Mouse (Mus musculus) kidney, embryonic 15.5 days (tissue): ENCODE results near the gene Taf3. TPM values are rescaled to one million over a fixed set of nuclear protein-coding genes. Genes with fewer than 3 reads are reported as not detected.

Source experiments
- ATAC-seq: fragments of 200-750 bp; cut with Nextera tagmentation; replicated peaks from 2 replicates; pipeline ENCODE4 v1.8.0; 2017; ENCODE audit warnings: moderate TSS enrichment; ENCODE audit not compliant: low FRiP score
- H3K27ac ChIP-seq: fragments of 300-500 bp; sonication (generic); 2 replicates; pipeline ENCODE4 v1.5.1; 2015; ENCODE audit warnings: mild to moderate bottlenecking, inconsistent platforms
- H3K27me3 ChIP-seq: fragments of 300-500 bp; sonication (generic); 2 replicates; pipeline ENCODE4 v1.6.1; 2015; ENCODE audit warnings: inconsistent platforms
- H3K36me3 ChIP-seq: fragments of 300-500 bp; sonication (generic); 2 replicates; pipeline ENCODE4 v1.6.1; 2015; ENCODE audit warnings: inconsistent platforms
- H3K4me1 ChIP-seq: fragments of 300-500 bp; sonication (generic); 2 replicates; pipeline ENCODE4 v1.6.1; 2015; ENCODE audit warnings: inconsistent platforms
- H3K4me2 ChIP-seq: fragments of 300-500 bp; sonication (generic); 2 replicates; pipeline ENCODE4 v1.6.1; 2015; ENCODE audit warnings: moderate library complexity, mild to moderate bottlenecking, inconsistent platforms
- H3K4me3 ChIP-seq: fragments of 300-500 bp; sonication (generic); replicated peaks from 2 replicates; pipeline ENCODE4 v1.5.1; 2015; ENCODE audit warnings: mild to moderate bottlenecking, inconsistent platforms
- H3K9ac ChIP-seq: fragments of 300-500 bp; sonication (generic); 2 replicates; pipeline ENCODE4 v1.6.1; 2015; ENCODE audit warnings: mild to moderate bottlenecking, inconsistent platforms
- H3K9me3 ChIP-seq: fragments of 300-500 bp; sonication (generic); replicated peaks from 2 replicates; pipeline ENCODE4 v1.6.1; 2016; ENCODE audit warnings: inconsistent platforms
- WGBS: fragments of 180-500 bp; shearing (Covaris S2); methylation state at CpG from one replicate; pipeline ENCODE4 v1.1.7; 2015; ENCODE audit warnings: mixed read lengths; 5-methylcytosine and 5-hydroxymethylcytosine counted together
- polyA plus RNA-seq: library from polyadenylated mRNA; unstranded; fragments of >200 nt; fragmentation: Nextera tagmentation; extraction: Ambion mirVana; gene quantifications from 2 replicates; pipeline ENCODE4 v1.2.1, GENCODE M21; 2015

Gene Taf3
- polyA plus RNA-seq, 1 experiment from 2014 or later, result 16.4 TPM

GRCm38 (mm10) chr2:9871798-9872197 is 176.6 kb downstream of the Taf3 start:
- H3K9me3 ChIP-seq, result no peaks in the 10 kb centered on the region
- peak overlapping the region; percentile 49; the same call in 1 of the 2 replicates for H3K27ac ChIP-seq
- no peak for ATAC-seq
- peak overlapping the region; percentile 45 for H3K9ac ChIP-seq
- peak overlapping the region; percentile 55 for H3K4me3 ChIP-seq
- peaks cover 87% of the 10 kb centered on the region for H3K27me3 ChIP-seq
- peaks cover 8% of the 10 kb centered on the region; the same call in 1 of the 2 replicates for H3K4me1 ChIP-seq
- 41% methylated on average over 6 of the region's 6 CpGs for WGBS
- H3K36me3 ChIP-seq, result no peaks in the 10 kb centered on the region
- H3K4me2 ChIP-seq, result peak overlapping the region; percentile 38

- H3K9me3 ChIP-seq, result no peaks in the 10 kb centered on the region
- peak overlapping the region; percentile 49; the same call in 1 of the 2 replicates for H3K27ac ChIP-seq
- H3K4me3 ChIP-seq, result peak overlapping the region; percentile 55
- WGBS, result 34% methylated on average over 4 of the region's 4 CpGs
- peak overlapping the region; percentile 45 for H3K9ac ChIP-seq
- 0 out of 2 replicates have a peak, but pooled peaks cover 7% of the 10 kb centered on the region for H3K4me1 ChIP-seq
- H3K36me3 ChIP-seq, result no peaks in the 10 kb centered on the region
- ATAC-seq, result peak; percentile 35; the same call in 1 of the 2 replicates
- H3K4me2 ChIP-seq, result peak overlapping the region; percentile 38
- peaks cover 91% of the 10 kb centered on the region for H3K27me3 ChIP-seq
These were observed 177.2 kb downstream of the Taf3 start for GRCm38 (mm10) chr2:9871141-9871716.

- ATAC-seq, result no peak
- no peaks in the 10 kb centered on the region for H3K36me3 ChIP-seq
- H3K4me1 ChIP-seq, result 0 out of 2 replicates have a peak, but pooled peaks cover 4% of the 10 kb centered on the region
- H3K27me3 ChIP-seq, result peaks cover 60% of the 10 kb centered on the region
- no peak overlapping the region for H3K4me3 ChIP-seq
- H3K9me3 ChIP-seq, result no peaks in the 10 kb centered on the region
- WGBS, result 39% methylated on average over 12 of the region's 12 CpGs
- H3K9ac ChIP-seq, result no peak overlapping the region
- peak overlapping the region; percentile 12; the same call in 1 of the 2 replicates for H3K4me2 ChIP-seq
- H3K27ac ChIP-seq, result no peak overlapping the region
These were observed 181.1 kb downstream of the Taf3 start for GRCm38 (mm10) chr2:9867092-9867825.

Other genes with a start within 250 kb of the Taf3 start
- 2.8 and 3.0 TPM in 2 replicates for gene 4930412O13Rik, start 167.3 kb downstream of the Taf3 start, polyA plus RNA-seq
- 4.9 and 6.2 TPM in 2 replicates for gene 9230102O04Rik, start 159.1 kb downstream of the Taf3 start, polyA plus RNA-seq
- 98.5 and 108 TPM in 2 replicates for gene Gata3, start 158.6 kb downstream of the Taf3 start, polyA plus RNA-seq
- gene Atp5c1, start 31.9 kb upstream of the Taf3 start, polyA plus RNA-seq, result 661 and 685 TPM in 2 replicates
- gene Kin, start 32.0 kb upstream of the Taf3 start, polyA plus RNA-seq, result 29.6 and 33.3 TPM in 2 replicates
- gene Itih2, start 82.8 kb upstream of the Taf3 start, polyA plus RNA-seq, result 2.3 and 4.4 TPM in 2 replicates
- 5.8 and 6.9 TPM in 2 replicates for gene Itih5, start 105.0 kb upstream of the Taf3 start, polyA plus RNA-seq